16 mouse cellular contexts compared by ENCODE assay signal in the genomic region with DNA sequence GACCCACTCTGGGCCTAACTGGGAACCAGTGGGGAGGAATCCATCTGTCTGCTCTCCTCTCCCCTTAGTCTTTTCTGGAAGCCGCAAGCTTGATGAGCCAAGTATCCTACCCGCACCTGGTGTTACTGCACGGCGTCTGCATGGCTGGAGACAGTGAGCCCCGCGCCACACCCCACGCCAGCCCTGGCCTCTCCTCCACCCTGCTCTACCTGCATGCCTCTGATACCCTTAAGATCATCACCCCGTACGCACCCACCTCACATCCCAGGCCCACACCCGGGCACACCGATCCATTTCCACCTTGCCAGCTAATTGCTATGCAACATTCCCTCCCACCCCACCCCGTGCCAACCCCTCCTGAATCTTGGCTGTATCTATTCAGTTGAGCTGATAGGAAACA. TPM values are rescaled to one million over a fixed set of nuclear protein-coding genes. Genes with fewer than 3 reads are reported as not detected.
DNase-seq lines count a peak whose midpoint lies in the region.
"Had no signal": no experiment of that assay in that cellular context is flagged by ENCODE, and none has a peak within 500 bp of the region (broad histone marks: within the 10 kb centered on the region; RNA-seq: fewer than 3 reads in every experiment).

No protein-coding gene starts in this region.

- peak; percentile 19 for DNase-seq in cerebellum, adult 9-11 months
- no peak for DNase-seq in cerebellum, adult 9-10 months
- DNase-seq in cerebellum, postnatal 10 days: peak; percentile 43 to 45
- DNase-seq in cerebellum, adult 11 months: no peak
- peak; percentile 13 to 30 for DNase-seq in cerebellum, postnatal 14 days
- DNase-seq in cerebellum, adult 18-20 months: no peak
- DNase-seq in heart, adult 11 months: peak; percentile 90
- DNase-seq in heart, adult 8-10 months (ENCODE audit: low spot score): no peak
- DNase-seq: adrenal gland, adult 2 months; adrenal gland, adult 8-10 months; adrenal gland, postnatal 10 days; adrenal gland, postnatal 14 days; adrenal gland, postnatal 25 days; adrenal gland, postnatal 36 days; B cell, adult 2 months; cerebellum, adult 2 months had no signal

RNA-seq across cellular contexts. Expression of a gene that starts 6.2 kb away (rescaled TPM):
- total RNA-seq in heart, adult 8-10 months (2022): 1 to 10 TPM; 2.2 to 4.6 (median 2.5) TPM

RNA-seq across cellular contexts. Expression of a gene that starts 6.7 kb away (rescaled TPM):
- 10 to 100 TPM in 1 of 4 experiments, 1 to 10 TPM in 3; 6.4 to 10.3 (median 7.6) TPM for total RNA-seq in heart, adult 8-10 months (2022)

RNA-seq across cellular contexts. Expression of a gene that starts 11.3 kb away (rescaled TPM):
- total RNA-seq in heart, adult 8-10 months (2022): 1 to 10 TPM in 1 of 4 experiments, under 1 TPM in 3; 0.49 to 1.4 (median 0.57) TPM

RNA-seq across cellular contexts. Expression of a gene that starts 18.8 kb away (rescaled TPM):
- total RNA-seq in heart, adult 8-10 months (2022): 1 to 10 TPM; 4.0 to 6.9 (median 5.3) TPM

RNA-seq across cellular contexts. Expression of a gene that starts 42.7 kb away (rescaled TPM):
- 1 to 10 TPM in 1 of 4 experiments, under 1 TPM in 3; 0.14 to 1.5 (median 0.68) TPM for total RNA-seq in heart, adult 8-10 months (2022)

Comparison
In these comparisons a context has a peak if more than half of its experiments do, and no peak if none do; other contexts are left out.
1. DNase-seq: peak in cerebellum, adult 9-11 months (single experiment), cerebellum, postnatal 10 days (2 of 2), cerebellum, postnatal 14 days (2 of 2) and heart, adult 11 months (single experiment); none in cerebellum, adult 9-10 months (single experiment), cerebellum, adult 11 months (single experiment), cerebellum, adult 18-20 months (0 of 2) and heart, adult 8-10 months (single experiment).